Mouse (Mus musculus) forebrain, embryonic 11.5 days (tissue): ENCODE results near the gene Coq10a. TPM values are rescaled to one million over a fixed set of nuclear protein-coding genes. Genes with fewer than 3 reads are reported as not detected.

Experiments used
- ATAC-seq: fragments of 200-750 bp; cut with Nextera tagmentation; replicated peaks from 2 replicates; pipeline ENCODE4 v1.8.0; 2017; ENCODE audit warnings: moderate TSS enrichment; ENCODE audit not compliant: low FRiP score
- DNase-seq: peaks from one replicate; pipeline ENCODE4 v3.0.0-alpha.2; 2017; ENCODE audit warnings: low spot score
- H3K27ac ChIP-seq: fragments of 300-500 bp; sonication (generic); 2 replicates; pipeline ENCODE4 v1.5.1; 2014; ENCODE audit warnings: low read depth, low read length
- H3K27me3 ChIP-seq: fragments of 300-500 bp; sonication (generic); 2 replicates; pipeline ENCODE4 v1.6.1; 2014; ENCODE audit warnings: mild to moderate bottlenecking, low read length, mixed read lengths; ENCODE audit not compliant: control insufficient read depth, insufficient read depth
- H3K36me3 ChIP-seq: fragments of 300-500 bp; sonication (generic); 2 replicates; pipeline ENCODE4 v1.6.1; 2014; ENCODE audit warnings: mild to moderate bottlenecking, low read length, moderate library complexity, mixed read lengths; ENCODE audit not compliant: control insufficient read depth, insufficient read depth
- H3K4me1 ChIP-seq: fragments of 300-500 bp; sonication (generic); replicated peaks from 2 replicates; pipeline ENCODE4 v1.6.1; 2014; ENCODE audit warnings: low read length, mixed read lengths; ENCODE audit not compliant: control insufficient read depth, insufficient read depth
- H3K4me2 ChIP-seq: fragments of 300-500 bp; sonication (generic); 2 replicates; pipeline ENCODE4 v1.6.1; 2014; ENCODE audit warnings: low read depth, mild to moderate bottlenecking, low read length, moderate library complexity, mixed read lengths; ENCODE audit not compliant: severe bottlenecking
- H3K4me3 ChIP-seq: fragments of 300-500 bp; sonication (generic); 2 replicates; pipeline ENCODE4 v1.5.1; 2014; ENCODE audit warnings: low read depth, low read length
- H3K9ac ChIP-seq: fragments of 300-500 bp; sonication (generic); 2 replicates; pipeline ENCODE4 v1.6.1; 2014; ENCODE audit warnings: low read length
- H3K9me3 ChIP-seq: fragments of 300-500 bp; sonication (generic); 2 replicates; pipeline ENCODE4 v1.6.1; 2016; ENCODE audit warnings: low read length, mixed read lengths; ENCODE audit not compliant: control insufficient read depth
- WGBS: fragments of 180-500 bp; shearing (Covaris S2); extraction: QIAGEN DNeasy Blood & Tissue Kit; methylation state at CpG from one replicate; pipeline ENCODE4 v1.1.7; 2014; 5-methylcytosine and 5-hydroxymethylcytosine counted together
- polyA plus RNA-seq: library from polyadenylated mRNA; unstranded; fragments of >200 nt; fragmentation: Nextera tagmentation; extraction: Ambion mirVana; gene quantifications from 2 replicates; pipeline ENCODE4 v1.2.1, GENCODE M21; 2014

Coq10a gene
- polyA plus RNA-seq, 1 experiment from 2014 or later = 21.0 TPM

GRCm38 (mm10) chr10:128377940-128378448 is 9.2 kb upstream of the Coq10a start:
- peaks cover 12% of the 10 kb centered on the region; the same call in 1 of the 2 replicates for H3K4me1 ChIP-seq
- H3K36me3 ChIP-seq = peaks cover 13% of the 10 kb centered on the region; the same call in 1 of the 2 replicates
- H3K9ac ChIP-seq = peak overlapping the region; percentile 92
- WGBS = 61% methylated on average over 14 of the region's 14 CpGs
- peak overlapping the region; percentile 79 for H3K4me2 ChIP-seq
- H3K27me3 ChIP-seq = no peaks in the 10 kb centered on the region
- peak overlapping the region; percentile 76; the same call in 1 of the 2 replicates for H3K27ac ChIP-seq
- ATAC-seq (no peak), DNase-seq (no peak)
- peak overlapping the region; percentile 67 for H3K4me3 ChIP-seq
- H3K9me3 ChIP-seq = no peaks in the 10 kb centered on the region

GRCm38 (mm10) chr10:128377222-128377939 is 8.6 kb upstream of the Coq10a start:
- ATAC-seq (peak; percentile 73), DNase-seq (peak; percentile 83)
- peaks cover 7% of the 10 kb centered on the region; the same call in 1 of the 2 replicates for H3K36me3 ChIP-seq
- peak overlapping the region; percentile 79 for H3K4me2 ChIP-seq
- WGBS = under 1% methylated on average over 28 of the region's 47 CpGs
- peak overlapping the region; percentile 76 for H3K27ac ChIP-seq
- H3K4me1 ChIP-seq = peaks cover 12% of the 10 kb centered on the region; the same call in 1 of the 2 replicates
- no peaks in the 10 kb centered on the region for H3K27me3 ChIP-seq
- H3K4me3 ChIP-seq = peak overlapping the region; percentile 67
- H3K9ac ChIP-seq = peak overlapping the region; percentile 92
- no peaks in the 10 kb centered on the region for H3K9me3 ChIP-seq

GRCm38 (mm10) chr10:128376455-128377211 is 7.8 kb upstream of the Coq10a start, which contains the start of gene Ankrd52:
Gene Ankrd52 (plus strand): TSS chr10:128377115.
- no peaks in the 10 kb centered on the region for H3K9me3 ChIP-seq
- H3K4me2 ChIP-seq = peak within 1 kb of the TSS; percentile 79
- peaks cover 1% of the 10 kb centered on the region; the same call in 1 of the 2 replicates for H3K36me3 ChIP-seq
- DNase-seq (peak; percentile 92), ATAC-seq (peak; percentile 93)
- peak within 1 kb of the TSS; percentile 67 for H3K4me3 ChIP-seq
- peaks cover 12% of the 10 kb centered on the region; the same call in 1 of the 2 replicates for H3K4me1 ChIP-seq
- under 1% methylated on average over 66 of the region's 73 CpGs for WGBS
- H3K27me3 ChIP-seq = no peaks in the 10 kb centered on the region
- peak within 1 kb of the TSS; percentile 92 for H3K9ac ChIP-seq
- peak within 1 kb of the TSS; percentile 76 for H3K27ac ChIP-seq

- Histone ChIP-seq H3K27ac (peak overlapping the region; percentile 76), H3K9me3 (no peaks in the 10 kb centered on the region), H3K4me1 (peaks cover 12% of the 10 kb centered on the region; the same call in 1 of the 2 replicates), H3K36me3 (no peaks in the 10 kb centered on the region), H3K4me3 (peak overlapping the region; percentile 67), H3K4me2 (peak overlapping the region; percentile 79), H3K27me3 (no peaks in the 10 kb centered on the region), H3K9ac (peak overlapping the region; percentile 92; the same call in 1 of the 2 replicates)
- DNase-seq = no peak
- WGBS = 51% methylated on average over 4 of the region's 4 CpGs
- no peak for ATAC-seq
Measured at GRCm38 (mm10) chr10:128376099-128376454, 7.3 kb upstream of the Coq10a start.

GRCm38 (mm10) chr10:128374393-128374792 is 5.6 kb upstream of the Coq10a start:
- Histone ChIP-seq H3K27me3 (no peaks in the 10 kb centered on the region), H3K9me3 (no peaks in the 10 kb centered on the region), H3K36me3 (no peaks in the 10 kb centered on the region), H3K9ac (no peak overlapping the region), H3K27ac (no peak overlapping the region), H3K4me1 (peaks cover 12% of the 10 kb centered on the region; the same call in 1 of the 2 replicates), H3K4me2 (no peak overlapping the region), H3K4me3 (no peak overlapping the region)
- no peak for DNase-seq
- ATAC-seq = no peak
- WGBS = 72% methylated on average over 6 of the region's 6 CpGs

- Histone ChIP-seq H3K27me3 (no peaks in the 10 kb centered on the region), H3K9me3 (no peaks in the 10 kb centered on the region), H3K4me3 (no peak overlapping the region), H3K4me1 (peaks cover 6% of the 10 kb centered on the region; the same call in 1 of the 2 replicates), H3K9ac (no peak overlapping the region), H3K4me2 (no peak overlapping the region), H3K36me3 (no peaks in the 10 kb centered on the region), H3K27ac (no peak overlapping the region)
- DNase-seq (no peak), ATAC-seq (no peak)
- 87% methylated on average over 6 of the region's 6 CpGs for WGBS
Measured at GRCm38 (mm10) chr10:128372989-128373748, 4.4 kb upstream of the Coq10a start.

- no peak overlapping the region for H3K4me3 ChIP-seq
- 84% methylated on average over 5 of the region's 5 CpGs for WGBS
- H3K27me3 ChIP-seq = no peaks in the 10 kb centered on the region
- DNase-seq (no peak), ATAC-seq (no peak)
- no peak overlapping the region for H3K4me2 ChIP-seq
- no peak overlapping the region for H3K9ac ChIP-seq
- H3K9me3 ChIP-seq = no peaks in the 10 kb centered on the region
- 0 out of 2 replicates have a peak, but pooled peaks cover 3% of the 10 kb centered on the region for H3K4me1 ChIP-seq
- H3K27ac ChIP-seq = no peak overlapping the region
- H3K36me3 ChIP-seq = no peaks in the 10 kb centered on the region
Measured at GRCm38 (mm10) chr10:128372142-128372541, 3.3 kb upstream of the Coq10a start.

- DNase-seq (no peak), ATAC-seq (no peak)
- H3K9ac ChIP-seq = no peak overlapping the region
- H3K27me3 ChIP-seq = no peaks in the 10 kb centered on the region
- no peak overlapping the region for H3K4me2 ChIP-seq
- whole genome bisulfite sequencing = 57% methylated on average over 4 of the region's 4 CpGs
- H3K9me3 ChIP-seq = no peaks in the 10 kb centered on the region
- no peaks in the 10 kb centered on the region for H3K4me1 ChIP-seq
- H3K4me3 ChIP-seq = no peak overlapping the region
- no peak overlapping the region for H3K27ac ChIP-seq
- H3K36me3 ChIP-seq = no peaks in the 10 kb centered on the region
Measured at GRCm38 (mm10) chr10:128370601-128371000, 1.8 kb upstream of the Coq10a start.
